Mouse (Mus musculus): ENCODE results near the gene Fgfr2.

GRCm38 (mm10) chr7:133005772-133006171 lies 117.4 kb downstream of the Fgfr2 start:
- TF ChIP-seq POLR2A (IDR thresholded peaks at IDR 0.05; ENCODE audit: control insufficient read depth, low read depth, low read length) (no peak), CTCF (IDR thresholded peaks at IDR 0.05; ENCODE audit: control insufficient read depth, insufficient read depth, insufficient replicate concordance, low read depth, low read length) (no peak)
